Mouse (Mus musculus) liver, adult 2 months (tissue): ENCODE measurements around the gene Tut1. TPM values are rescaled to one million over a fixed set of nuclear protein-coding genes. Genes with fewer than 3 reads are reported as not detected.

ENCODE experiments used
- DNase-seq: peaks from one replicate; pipeline ENCODE4 v3.0.0-alpha.2; 2011; ENCODE audit warnings: low read depth, low spot score; ENCODE audit errors: extremely low read depth
- H3K27ac ChIP-seq: fragments of 200-500 bp; replicated peaks from 2 replicates; pipeline ENCODE4 v1.5.1; 2012; ENCODE audit warnings: low read depth, mild to moderate bottlenecking, control low read depth, inconsistent platforms, low read length; ENCODE audit not compliant: insufficient read depth
- H3K27me3 ChIP-seq: fragments of 200-500 bp; 2 replicates; pipeline ENCODE4 v1.6.1; 2012; ENCODE audit warnings: mild to moderate bottlenecking, moderate library complexity, low read length, inconsistent platforms; ENCODE audit not compliant: control insufficient read depth, insufficient read depth
- H3K36me3 ChIP-seq: fragments of 200-500 bp; 2 replicates; pipeline ENCODE4 v1.6.1; 2012; ENCODE audit warnings: low read length, inconsistent platforms; ENCODE audit not compliant: control insufficient read depth, insufficient read depth
- H3K4me1 ChIP-seq: fragments of 200-500 bp; 2 replicates; pipeline ENCODE4 v1.6.1; 2011; ENCODE audit warnings: low read length; ENCODE audit not compliant: control insufficient read depth, insufficient read depth
- H3K4me3 ChIP-seq: fragments of 200-500 bp; 2 replicates; pipeline ENCODE4 v1.5.1; 2011; ENCODE audit warnings: low read depth, mild to moderate bottlenecking, control low read depth, low read length, moderate library complexity; ENCODE audit not compliant: insufficient read depth
- H3K79me2 ChIP-seq: fragments of 200-500 bp; 2 replicates; pipeline ENCODE4 v1.6.1; 2012; ENCODE audit warnings: inconsistent platforms, mild to moderate bottlenecking, low read length, moderate library complexity; ENCODE audit not compliant: control insufficient read depth, insufficient read depth
- H3K9ac ChIP-seq: fragments of 200-500 bp; 2 replicates; pipeline ENCODE4 v1.6.1; 2012; ENCODE audit warnings: low read depth, mild to moderate bottlenecking, control low read depth, inconsistent platforms, low read length
- CTCF ChIP-seq: fragments of 200-500 bp; IDR thresholded peaks from 2 replicates; pipeline ENCODE4 v1.5.1; 2011; ENCODE audit warnings: low read depth, low read length, control low read depth
- POLR2A ChIP-seq: fragments of 200-500 bp; IDR thresholded peaks from 2 replicates; pipeline ENCODE4 v1.6.1; 2011; ENCODE audit warnings: low read length, control low read depth; ENCODE audit not compliant: insufficient read depth; ENCODE audit errors: extremely low read depth
- WGBS: fragments of 180-500 bp; shearing (Covaris S2); methylation state at CpG from one replicate; pipeline ENCODE4 v1.1.7; 2018; 5-methylcytosine and 5-hydroxymethylcytosine counted together
- polyA plus RNA-seq: library from polyadenylated mRNA; depleted of rRNA; stranded (reverse); fragments of >200 nt; gene quantifications from 2 replicates; pipeline ENCODE4 v1.2.3, GENCODE M21; 2012
- total RNA-seq: library from RNA; depleted of rRNA; stranded (reverse); fragments of >200 nt; gene quantifications from 2 replicates; pipeline ENCODE4 v1.2.3, GENCODE M21; 2014

Tut1 gene
- total and polyA plus RNA-seq, 2 experiments: 6.2 to 14.6 TPM

DNA sequence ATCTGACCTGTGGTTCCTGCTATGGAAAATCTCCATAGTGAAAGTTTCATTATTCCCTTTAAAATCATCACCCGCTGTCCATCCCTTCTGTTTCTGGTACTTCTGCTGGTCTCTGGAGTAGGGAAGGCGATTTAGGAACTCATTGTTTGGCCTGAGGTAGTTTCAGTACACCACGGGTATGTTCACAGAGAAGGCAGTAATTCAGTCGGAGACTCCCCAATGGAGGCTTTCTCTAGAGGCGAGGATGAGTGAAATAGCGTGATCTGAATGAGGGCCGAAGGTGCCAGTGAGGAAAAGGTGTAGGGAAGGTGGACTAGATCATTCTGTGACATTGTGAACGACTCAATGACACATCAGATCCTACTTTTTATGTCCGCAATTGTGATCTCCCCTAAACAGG, 524 bp downstream of the Tut1 start:
- Histone ChIP-seq H3K4me1 (peaks cover 3% of the 10 kb centered on the region), H3K79me2 (peaks cover 12% of the 10 kb centered on the region; the same call in 1 of the 2 replicates), H3K4me3 (peak overlapping the region; percentile 67), H3K27ac (no peak overlapping the region; the same call in 1 of the 2 replicates), H3K27me3 (no peaks in the 10 kb centered on the region), H3K36me3 (peaks cover 30% of the 10 kb centered on the region), H3K9ac (peak overlapping the region; percentile 75)
- WGBS: 2% methylated on average over 9 of the region's 9 CpGs
- DNase-seq: no peak
- TF ChIP-seq POLR2A: no peak
- no peak for TF ChIP-seq CTCF

DNA sequence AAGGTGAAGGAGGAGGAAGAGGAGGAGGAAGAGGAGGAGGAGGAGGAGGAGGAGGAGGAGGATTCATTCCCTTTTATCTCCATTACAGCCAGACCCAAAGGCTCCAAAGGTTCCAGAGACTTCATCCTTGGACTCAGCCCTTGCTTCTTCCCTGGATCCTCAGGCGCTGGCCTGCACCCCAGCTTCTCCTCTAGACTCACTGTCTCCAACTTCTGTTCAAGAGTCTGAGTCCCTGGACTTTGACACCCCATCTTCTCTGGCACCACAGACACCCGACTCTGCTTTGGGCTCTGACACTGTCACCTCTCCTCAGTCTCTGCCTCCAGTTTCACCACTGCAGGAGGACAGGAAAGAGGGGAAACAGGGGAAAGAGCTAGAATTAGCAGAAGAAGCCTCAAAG, 8.6 kb downstream of the Tut1 start:
- H3K9ac ChIP-seq: no peak overlapping the region
- H3K79me2 ChIP-seq: peaks cover under 1% of the 10 kb centered on the region; the same call in 1 of the 2 replicates
- no peak overlapping the region for H3K4me3 ChIP-seq
- H3K36me3 ChIP-seq: peaks cover 45% of the 10 kb centered on the region
- H3K4me1 ChIP-seq: peaks cover 7% of the 10 kb centered on the region
- no peaks in the 10 kb centered on the region for H3K27me3 ChIP-seq
- no peak for DNase-seq
- WGBS: 69% methylated on average over 2 of the region's 2 CpGs
- no peak for TF ChIP-seq POLR2A
- no peak for TF ChIP-seq CTCF
- H3K27ac ChIP-seq: no peak overlapping the region

DNA sequence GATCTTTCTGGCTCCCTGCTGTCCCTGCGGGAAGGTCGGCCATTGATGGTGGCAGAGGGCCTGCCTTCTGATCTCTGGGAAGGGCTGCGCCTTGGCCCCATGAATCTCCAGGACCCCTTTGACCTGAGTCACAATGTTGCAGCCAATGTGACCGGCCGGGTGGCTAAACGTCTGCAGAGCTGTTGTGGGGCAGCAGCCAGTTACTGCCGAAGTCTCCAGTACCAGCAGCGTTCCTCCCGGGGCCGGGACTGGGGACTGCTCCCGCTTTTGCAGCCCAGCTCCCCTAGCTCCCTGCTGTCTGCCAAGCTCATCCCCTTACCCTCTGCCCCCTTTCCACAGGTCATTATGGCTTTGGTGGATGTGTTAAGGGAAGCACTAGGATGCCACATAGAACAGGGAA, 11.4 kb downstream of the Tut1 start:
- Histone ChIP-seq H3K27me3 (no peaks in the 10 kb centered on the region), H3K27ac (no peak overlapping the region), H3K9ac (no peak overlapping the region), H3K79me2 (peaks cover 8% of the 10 kb centered on the region; the same call in 1 of the 2 replicates), H3K4me3 (no peak overlapping the region), H3K4me1 (peaks cover 11% of the 10 kb centered on the region), H3K36me3 (peaks cover 38% of the 10 kb centered on the region)
- no peak for DNase-seq
- WGBS: 89% methylated on average over 11 of the region's 11 CpGs
- TF ChIP-seq POLR2A: no peak
- no peak for TF ChIP-seq CTCF

DNA sequence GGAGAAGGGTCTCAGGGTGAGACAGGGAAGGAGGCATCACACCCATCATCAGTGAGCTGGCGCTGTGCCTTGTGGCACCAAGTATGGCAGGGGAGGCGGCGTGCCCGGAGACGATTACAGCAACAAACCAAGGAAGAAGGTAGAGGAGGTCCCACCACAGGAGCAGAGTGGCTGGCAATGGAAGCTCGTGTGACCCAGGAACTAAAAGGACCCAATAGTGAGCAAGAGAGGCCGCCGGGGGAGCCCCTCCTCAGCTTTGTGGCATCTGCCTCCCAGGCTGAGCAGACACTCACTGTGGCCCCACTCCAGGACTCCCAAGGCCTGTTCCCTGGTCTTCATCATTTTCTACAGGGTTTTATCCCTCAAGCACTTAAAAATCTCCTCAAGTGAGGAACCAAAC, 12.1 kb downstream of the Tut1 start:
- H3K4me3 ChIP-seq: peak overlapping the region; percentile 63; the same call in 1 of the 2 replicates
- WGBS: 45% methylated on average over 8 of the region's 8 CpGs
- H3K36me3 ChIP-seq: peaks cover 40% of the 10 kb centered on the region
- no peaks in the 10 kb centered on the region for H3K27me3 ChIP-seq
- H3K9ac ChIP-seq: peak overlapping the region; percentile 54
- no peak for DNase-seq
- peaks cover 8% of the 10 kb centered on the region; the same call in 1 of the 2 replicates for H3K79me2 ChIP-seq
- no peak for TF ChIP-seq POLR2A
- TF ChIP-seq CTCF: no peak
- H3K4me1 ChIP-seq: peaks cover 11% of the 10 kb centered on the region
- peak overlapping the region; percentile 78 for H3K27ac ChIP-seq

DNA sequence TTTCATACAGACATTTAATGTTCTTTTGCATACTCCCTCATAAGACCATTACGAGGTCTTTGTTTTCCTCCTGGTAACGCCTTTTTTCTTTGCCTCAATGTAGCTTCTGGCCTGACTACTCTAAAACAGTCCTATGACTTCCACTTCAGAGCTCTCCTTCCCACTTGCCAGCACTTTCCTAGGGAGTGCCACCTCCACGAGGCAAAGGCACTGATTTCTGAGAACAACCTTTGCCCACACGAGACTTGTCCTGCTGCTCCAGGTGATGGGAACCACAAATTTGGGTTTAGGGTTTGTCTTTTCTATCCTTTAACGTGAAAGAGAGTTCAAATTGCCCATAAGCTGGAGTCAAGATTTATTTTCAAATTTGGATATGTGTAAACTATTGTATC, 12.5 kb downstream of the Tut1 start:
- peaks cover 8% of the 10 kb centered on the region; the same call in 1 of the 2 replicates for H3K79me2 ChIP-seq
- H3K36me3 ChIP-seq: peaks cover 43% of the 10 kb centered on the region
- H3K4me1 ChIP-seq: peaks cover 11% of the 10 kb centered on the region
- 7% methylated on average over 5 of the region's 5 CpGs for WGBS
- H3K27me3 ChIP-seq: no peaks in the 10 kb centered on the region
- H3K4me3 ChIP-seq: peak overlapping the region; percentile 63
- H3K27ac ChIP-seq: peak overlapping the region; percentile 78
- peak; percentile 71 for DNase-seq
- peak overlapping the region; percentile 74 for H3K9ac ChIP-seq
- TF ChIP-seq POLR2A: no peak
- TF ChIP-seq CTCF: no peak

GRCm38 (mm10) chr19:8966590-8967372, 13.1 kb downstream of the Tut1 start, which contains the start of gene Eef1g:
Gene Eef1g, plus strand, starts transcription at chr19:8967041.
- TF ChIP-seq POLR2A (0 out of 2 replicates have a peak, but pooled peaks have one; percentile 49), CTCF (no peak)
- Histone ChIP-seq H3K27me3 (no peaks in the 10 kb centered on the region), H3K79me2 (peaks cover 8% of the 10 kb centered on the region; the same call in 1 of the 2 replicates), H3K27ac (peak within 1 kb of the TSS; percentile 78), H3K4me3 (peak within 1 kb of the TSS; percentile 74), H3K36me3 (peaks cover 44% of the 10 kb centered on the region), H3K4me1 (peaks cover 11% of the 10 kb centered on the region), H3K9ac (peak within 1 kb of the TSS; percentile 89)
- DNase-seq: peak; percentile 97
- WGBS: under 1% methylated on average over 52 of the region's 52 CpGs
